Mouse (Mus musculus) liver, adult 2 months (tissue): ENCODE measurements around the gene Tarsl2.
A peak's percentile ranks its signal among the peaks of the same experiment; 100 is the strongest.

Source experiments
- CTCF ChIP-seq: fragments of 200-500 bp; IDR thresholded peaks from 2 replicates; pipeline ENCODE4 v1.5.1; 2011; ENCODE audit warnings: low read depth, low read length, control low read depth
- POLR2A ChIP-seq: fragments of 200-500 bp; IDR thresholded peaks from 2 replicates; pipeline ENCODE4 v1.6.1; 2011; ENCODE audit warnings: low read length, control low read depth; ENCODE audit not compliant: insufficient read depth; ENCODE audit errors: extremely low read depth

DNA sequence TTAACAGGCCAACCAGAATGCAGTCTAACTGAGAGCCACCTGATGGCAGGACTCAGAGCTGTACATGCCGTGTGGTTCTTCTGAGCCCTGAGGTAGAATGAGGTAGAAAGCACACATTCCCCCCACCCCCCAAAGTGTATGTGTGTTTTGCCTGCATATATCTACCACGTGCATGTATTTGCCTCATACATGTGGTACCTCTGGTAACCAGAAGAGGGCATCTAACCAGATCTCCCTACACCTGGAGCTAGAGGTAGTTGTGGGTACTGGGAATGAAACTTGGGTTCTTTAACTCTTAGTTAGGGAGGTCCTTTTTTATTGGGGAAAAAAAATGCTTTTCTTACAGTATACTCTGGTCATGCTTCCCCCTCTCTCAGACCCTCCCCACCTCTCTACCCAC lies 51.8 kb downstream of the Tarsl2 start:
- TF ChIP-seq POLR2A: no peak
- 0 out of 2 replicates have a peak, but pooled peaks have one; percentile 9 for TF ChIP-seq CTCF
